Mouse (Mus musculus) 416B (cell line): ENCODE data around the gene Aggf1.
"Not testable (repeated sequence)": the region's sequence is repeated elsewhere in the genome, so short reads cannot be mapped to it uniquely, and the experiment has no call there.

Experiments used
- DNase-seq: peaks from one replicate; pipeline ENCODE4 v3.0.0; 2011; ENCODE audit warnings: low read depth

Aggf1 gene

DNA sequence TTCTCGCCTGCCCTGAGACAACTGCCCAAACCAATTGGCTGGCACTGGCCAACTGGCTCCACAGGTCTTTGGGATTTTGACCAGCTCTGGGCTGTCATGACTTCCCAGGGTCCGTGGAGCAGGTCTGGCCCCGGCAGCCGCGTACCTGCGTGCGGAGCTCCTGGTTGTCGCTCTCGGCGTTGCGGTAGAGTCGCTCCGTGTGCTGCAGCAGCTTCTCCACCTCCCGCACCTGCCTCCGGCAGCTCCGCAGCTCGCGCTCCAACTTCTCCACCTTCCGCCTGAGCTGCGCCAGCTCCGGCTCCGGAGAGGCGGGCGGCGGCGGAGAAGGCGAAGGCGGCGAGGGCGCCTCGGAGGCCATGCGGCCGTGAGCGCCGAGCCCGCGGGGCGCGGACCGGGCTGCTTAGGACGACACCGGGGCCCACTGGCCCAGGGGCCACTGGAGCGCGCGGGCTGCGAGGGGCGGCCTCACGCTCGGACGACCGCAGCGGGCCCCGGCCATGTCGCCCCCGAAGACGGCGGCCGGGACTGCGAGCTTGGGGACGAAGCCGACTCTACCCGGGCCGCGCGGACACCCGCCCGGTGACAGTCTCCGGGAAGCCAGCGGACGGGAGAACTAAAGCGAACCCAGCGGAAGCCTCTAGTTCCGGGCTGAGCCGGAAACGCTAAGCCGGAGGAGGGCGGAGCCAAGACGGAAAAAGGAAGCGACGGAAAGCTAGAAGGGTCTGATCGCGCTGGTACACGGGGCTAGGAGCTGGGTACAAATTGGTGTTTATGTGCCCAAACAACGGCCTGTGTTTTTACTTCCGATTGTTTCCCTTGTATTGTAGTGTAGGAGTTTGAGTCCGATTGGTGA is at the start of gene Aggf1:
Aggf1 (minus strand) TSS at position 652 of the 853 bp plus-strand sequence.
- peak; percentile 90 for DNase-seq

DNA sequence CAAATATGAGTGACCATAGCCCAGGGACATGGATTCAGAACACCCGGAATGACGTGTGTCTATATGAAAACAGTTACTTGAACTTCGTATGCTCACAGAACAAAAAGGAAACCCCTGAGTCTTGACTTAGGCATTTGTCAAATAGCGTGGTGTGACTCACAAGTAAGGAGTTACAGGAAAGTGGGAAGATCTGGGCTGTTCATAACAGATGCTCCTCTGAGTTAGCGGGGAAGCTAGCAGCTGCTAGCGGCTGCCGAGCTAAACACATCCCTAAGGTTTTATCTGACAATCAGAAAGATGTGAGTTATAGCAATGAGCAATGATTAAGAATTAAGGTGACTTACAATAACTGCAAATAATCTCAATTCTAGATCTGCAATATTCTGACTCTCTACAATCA is 49.8 kb upstream of the Aggf1 start:
- DNase-seq = no peak

- peak; percentile 17 for DNase-seq
Observed at GRCm38 (mm10) chr13:95419204-95419749, 44.1 kb upstream of the Aggf1 start.

GRCm38 (mm10) chr13:95418575-95419203 is 43.5 kb upstream of the Aggf1 start:
- peak; percentile 8 for DNase-seq

DNA sequence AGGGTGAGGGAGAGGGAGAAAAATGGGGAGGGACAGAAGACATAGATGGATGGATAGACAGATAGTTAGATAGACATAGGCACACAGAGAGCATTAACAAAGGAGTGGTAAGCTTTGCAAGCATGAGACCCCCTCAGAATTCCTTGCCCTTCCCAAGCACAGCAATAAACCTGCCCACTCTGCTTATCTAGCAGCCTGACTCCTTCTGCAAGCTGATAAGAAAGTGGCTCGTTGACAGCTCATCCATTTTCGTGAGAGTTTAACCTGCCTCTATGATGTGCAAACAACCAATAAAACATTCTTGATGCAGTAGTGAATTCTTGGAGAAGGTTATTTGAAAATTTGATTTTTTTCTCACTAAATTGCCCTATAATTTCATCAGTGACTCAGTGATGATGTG is 37.1 kb upstream of the Aggf1 start:
- no peak for DNase-seq

DNA sequence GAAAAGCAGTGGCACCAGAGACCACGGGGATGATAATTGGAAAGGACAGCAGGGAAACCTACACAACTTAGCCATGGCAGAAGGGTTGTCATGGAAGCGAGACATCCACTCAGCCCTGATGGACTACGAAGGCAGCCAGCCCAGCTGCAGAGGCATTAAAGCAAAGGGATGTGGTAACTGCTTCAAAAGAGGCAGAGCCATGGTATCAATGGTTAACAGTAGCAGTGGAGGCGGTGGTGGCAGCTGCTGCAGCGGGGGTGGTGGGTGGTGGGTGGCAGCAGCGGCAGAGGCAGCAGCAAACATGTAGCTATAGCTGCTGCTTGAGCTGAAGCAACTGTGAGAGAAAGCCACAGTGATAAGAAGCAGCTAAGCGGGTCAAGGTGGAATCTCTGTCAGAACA is 18.1 kb upstream of the Aggf1 start:
- no peak for DNase-seq

DNA sequence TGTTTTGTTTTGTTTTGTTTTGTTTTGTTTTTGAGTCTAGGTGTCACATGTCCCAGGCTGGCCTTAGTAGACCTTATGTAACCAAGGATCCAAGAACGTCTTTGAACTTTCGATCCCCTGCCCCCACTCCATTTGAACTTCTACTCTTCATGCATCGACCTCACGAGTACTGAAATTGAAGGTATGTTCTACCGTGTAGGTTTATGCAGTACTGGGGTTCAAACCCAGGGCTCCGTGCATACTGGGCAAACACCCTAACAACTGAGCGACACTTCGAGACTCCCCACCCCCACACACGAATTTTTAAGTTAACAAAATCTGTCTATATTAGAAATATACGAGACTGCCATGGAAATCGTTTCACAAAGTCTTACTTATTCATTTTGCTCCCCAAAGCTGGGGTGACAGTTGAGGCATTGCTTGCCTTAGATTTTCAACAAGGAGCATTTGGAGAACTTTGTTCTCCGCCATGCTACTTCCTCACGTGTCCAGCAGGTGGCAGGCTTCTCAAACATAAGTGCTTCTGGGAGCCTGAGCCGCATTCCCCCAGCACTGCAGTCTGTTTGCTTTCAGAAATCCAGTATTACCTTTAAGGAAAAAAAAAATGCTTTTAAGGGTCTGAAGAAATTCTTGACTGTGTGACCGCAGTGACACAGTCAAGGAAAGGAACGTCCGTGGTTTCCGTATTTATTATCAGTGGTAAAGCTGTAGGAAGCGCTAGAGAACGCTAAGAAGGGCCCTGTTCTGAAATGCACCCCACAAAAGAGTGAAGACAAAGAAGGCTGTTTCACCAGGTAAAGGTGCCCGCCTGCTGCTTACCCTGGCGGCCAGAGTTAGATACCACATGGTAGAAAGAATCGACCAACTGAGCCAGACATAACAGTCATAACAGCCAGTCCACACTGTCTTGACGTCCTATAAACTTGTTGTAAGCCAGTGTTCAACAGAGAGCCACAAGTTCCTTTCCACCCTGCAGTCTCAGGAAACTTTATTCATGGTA is 15.0 kb upstream of the Aggf1 start:
- DNase-seq = peak; percentile 87

GRCm38 (mm10) chr13:95388226-95388625 is 13.1 kb upstream of the Aggf1 start:
- DNase-seq = no peak

DNA sequence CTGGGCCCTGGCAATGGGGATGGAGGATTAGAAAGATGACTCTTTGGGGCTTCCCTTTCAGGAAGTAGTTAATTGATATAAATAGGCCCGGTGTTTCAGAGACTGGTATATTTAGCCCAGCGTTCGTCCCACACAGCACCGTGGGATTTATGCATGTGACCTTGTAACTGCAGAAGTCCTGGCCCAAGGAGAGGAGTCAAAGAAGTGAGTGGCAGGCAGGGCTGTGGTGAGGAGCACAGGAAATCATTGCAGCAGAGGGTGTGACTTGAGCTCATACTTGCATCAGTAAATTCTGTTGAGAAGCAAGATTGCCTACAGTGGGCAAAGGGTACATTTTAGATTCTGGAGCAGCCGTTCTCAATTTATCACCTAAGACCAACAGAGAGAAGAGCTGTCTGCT is 7.3 kb upstream of the Aggf1 start:
- DNase-seq = peak; percentile 72

DNA sequence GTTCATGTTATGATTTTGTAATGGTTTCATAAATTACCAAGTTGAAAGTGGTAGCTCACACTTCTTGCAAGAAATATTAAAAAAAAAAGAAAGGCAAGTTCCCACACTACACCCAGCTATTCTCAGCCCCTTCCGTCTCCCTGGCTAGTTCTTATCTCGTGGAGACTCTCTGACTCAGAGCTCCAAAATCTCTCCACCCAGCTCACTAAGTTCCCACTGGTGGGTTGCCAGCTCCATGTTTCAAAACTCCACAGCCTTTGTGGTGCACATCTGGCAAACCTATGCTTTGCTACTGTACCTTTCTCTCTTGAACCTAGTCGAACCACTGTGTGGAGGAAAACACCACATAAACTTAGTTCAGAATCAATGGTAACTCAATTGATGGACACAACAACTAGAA is 3.5 kb upstream of the Aggf1 start:
- no peak for DNase-seq

DNA sequence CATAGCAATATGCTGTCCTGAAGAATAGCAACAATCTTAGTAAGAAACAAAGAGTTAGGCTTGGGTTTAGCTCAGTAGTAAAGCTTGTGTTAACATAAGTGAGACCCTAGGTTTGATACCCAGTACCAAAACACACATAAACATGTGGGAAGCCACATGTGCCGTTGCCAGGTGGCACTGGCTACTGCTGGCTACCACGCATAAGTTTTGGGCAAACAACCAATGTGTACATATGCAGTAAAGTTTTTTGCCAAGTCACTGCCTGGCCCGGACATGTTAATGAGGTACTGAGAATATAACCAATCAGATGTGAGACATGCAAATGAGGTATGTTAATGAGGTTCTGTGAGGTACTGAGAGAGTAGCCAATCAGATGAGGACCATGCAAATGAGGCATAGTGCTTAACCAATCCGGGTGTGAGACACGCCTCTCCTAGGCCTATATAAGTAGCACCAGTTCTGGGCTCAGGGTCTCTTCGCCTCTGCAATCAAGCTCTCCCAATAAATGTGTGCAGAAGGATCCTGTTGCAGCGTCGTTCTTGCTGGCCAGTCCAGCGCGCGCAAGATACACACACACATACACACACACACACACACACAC is 1.6 kb upstream of the Aggf1 start:
- DNase-seq = not testable (repeated sequence)

DNA sequence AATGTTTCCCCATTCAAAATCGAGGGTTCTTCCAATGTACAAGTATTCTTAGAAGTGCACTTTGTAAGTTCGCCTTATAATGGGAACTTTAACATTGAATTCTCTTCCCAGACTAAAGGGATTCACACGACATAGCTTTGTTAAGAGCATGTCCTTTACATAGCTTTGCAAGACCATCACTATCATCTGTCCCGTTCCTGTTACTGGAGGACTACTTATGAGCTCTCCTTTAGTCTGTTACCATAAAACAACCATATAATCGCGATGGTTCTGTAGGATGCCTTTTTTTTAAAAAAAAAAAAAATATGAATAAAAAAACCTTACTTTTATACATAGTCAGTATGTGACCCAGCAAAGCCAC is 382 bp upstream of the Aggf1 start:
- DNase-seq = no peak

DNA sequence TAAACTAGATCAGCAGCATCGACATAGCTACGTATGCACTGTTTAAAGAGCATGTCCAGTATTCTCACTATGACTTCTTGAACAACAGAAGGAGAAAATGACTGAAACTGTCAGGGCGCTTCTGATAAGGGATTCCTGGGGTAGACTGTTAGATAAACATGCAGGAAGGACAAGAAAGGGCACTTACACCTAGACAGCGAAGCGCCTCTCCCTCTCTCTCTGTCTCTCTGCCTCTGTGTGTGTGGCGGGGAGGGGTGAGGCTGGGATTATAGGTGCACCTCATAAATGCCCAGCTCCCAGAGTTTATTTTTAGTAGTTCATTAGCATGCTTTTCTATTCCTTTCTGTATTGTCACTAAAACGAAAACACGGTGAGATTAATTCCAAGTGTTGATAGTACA is 8.8 kb downstream of the Aggf1 start:
- no peak for DNase-seq

- DNase-seq = no peak
Observed at GRCm38 (mm10) chr13:95363440-95363839, 11.7 kb downstream of the Aggf1 start.

- peak; percentile 87 for DNase-seq
Observed at GRCm38 (mm10) chr13:95358223-95358622, 16.9 kb downstream of the Aggf1 start.

DNA sequence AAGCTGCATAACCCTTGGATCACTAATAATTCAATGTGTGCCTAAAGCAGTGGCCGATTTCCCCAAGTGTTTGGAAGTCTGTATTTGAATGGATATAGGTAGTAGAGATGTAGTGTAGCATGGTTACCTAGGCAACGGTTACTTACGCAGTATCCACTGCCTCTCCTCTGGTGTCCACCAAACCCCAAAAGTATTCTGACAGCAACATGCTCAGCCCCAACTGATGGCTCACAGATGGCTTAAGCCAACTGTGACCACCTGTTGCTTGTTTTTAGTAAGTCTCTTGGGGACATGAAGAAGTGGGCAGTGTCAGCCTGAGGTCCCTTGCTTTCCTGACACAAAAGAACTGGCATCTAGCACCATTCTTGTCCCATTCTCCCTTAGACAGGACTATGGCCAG is 26.7 kb downstream of the Aggf1 start:
- DNase-seq = no peak

- DNase-seq = peak; percentile 78
Observed at GRCm38 (mm10) chr13:95347018-95347696, 28.0 kb downstream of the Aggf1 start.

DNA sequence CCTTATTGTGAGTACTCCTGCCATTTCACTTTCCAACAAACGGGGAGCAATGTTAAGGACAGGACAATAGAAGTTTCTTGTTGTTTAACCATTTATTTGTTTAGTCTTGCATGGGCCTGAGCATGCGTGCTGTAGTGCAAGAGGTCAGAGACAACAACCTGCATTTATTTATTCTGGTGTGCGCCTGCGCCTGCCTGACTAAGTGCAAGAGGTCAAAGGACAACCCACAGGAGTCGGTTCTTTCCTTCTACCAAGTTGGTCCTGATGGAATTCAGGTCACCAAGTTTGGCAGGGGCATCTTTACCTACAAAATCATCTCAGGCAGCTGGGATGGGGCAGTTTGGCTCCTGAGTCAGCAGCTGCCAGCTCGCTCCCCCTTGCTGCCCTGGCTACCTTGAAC is 29.3 kb downstream of the Aggf1 start:
- no peak for DNase-seq

GRCm38 (mm10) chr13:95343470-95343869 is 31.7 kb downstream of the Aggf1 start:
- DNase-seq = peak; percentile 72

GRCm38 (mm10) chr13:95336122-95336677 is 39.0 kb downstream of the Aggf1 start:
- DNase-seq = no peak
